Mouse (Mus musculus) G1E (cell line): Measurements from ENCODE around the gene Upk1a. TPM values are rescaled to one million over a fixed set of nuclear protein-coding genes. Genes with fewer than 3 reads are reported as not detected.
A peak's percentile ranks its signal among the peaks of the same experiment; 100 is the strongest.

ENCODE experiments used
- ATAC-seq: 2 replicates; pipeline ENCODE4 v1.8.0; 2016; ENCODE audit warnings: mild to moderate bottlenecking; ENCODE audit not compliant: insufficient number of reproducible peaks, poor library complexity, low FRiP score, severe bottlenecking; ENCODE audit errors: extremely low read depth
- DNase-seq: peaks from one replicate; pipeline ENCODE4 v3.0.0; 2012; ENCODE audit warnings: low spot score
- H3K27me3 ChIP-seq: 2 replicates; pipeline ENCODE4 v1.6.1; 2012; ENCODE audit warnings: mild to moderate bottlenecking, low read length, inconsistent platforms; ENCODE audit not compliant: insufficient read depth
- H3K36me3 ChIP-seq: replicated peaks from 2 replicates; pipeline ENCODE3; 2012; ENCODE audit warnings: mild to moderate bottlenecking, inconsistent platforms
- H3K4me1 ChIP-seq: 2 replicates; pipeline ENCODE4 v1.6.1; 2012; ENCODE audit warnings: low read depth, low read length, inconsistent platforms, mixed read lengths; ENCODE audit not compliant: insufficient read depth
- H3K4me3 ChIP-seq: 2 replicates; pipeline ENCODE4 v1.5.1; 2012; ENCODE audit warnings: low read depth, mild to moderate bottlenecking, inconsistent platforms, low read length, moderate library complexity, mixed read lengths
- H3K9me3 ChIP-seq: replicated peaks from 2 replicates; pipeline ENCODE4 v1.6.1; 2012; ENCODE audit warnings: inconsistent platforms
- CTCF ChIP-seq: IDR thresholded peaks from 2 replicates; pipeline ENCODE4 v1.5.1; 2012; ENCODE audit warnings: low read depth, low read length, inconsistent platforms, mixed read lengths
- GATA1 ChIP-seq: IDR thresholded peaks from 2 replicates; pipeline ENCODE4 v1.6.1; 2012; ENCODE audit warnings: borderline replicate concordance, low read length, inconsistent platforms, mixed read lengths
- GATA2 ChIP-seq: IDR thresholded peaks from 2 replicates; pipeline ENCODE4 v1.6.1; 2012; ENCODE audit warnings: low read depth, low read length, inconsistent platforms, borderline replicate concordance
- POLR2AphosphoS5 ChIP-seq: IDR thresholded peaks from 2 replicates; pipeline ENCODE4 v1.6.1; 2012; ENCODE audit warnings: low read depth, low read length, inconsistent platforms; ENCODE audit not compliant: insufficient replicate concordance
- TAL1 ChIP-seq: conservative IDR thresholded peaks from 2 replicates; pipeline ENCODE4 v1.6.1; 2012; ENCODE audit warnings: low read depth, low read length, inconsistent platforms, mixed read lengths
- polyA plus RNA-seq: library from polyadenylated mRNA; stranded (reverse); fragments of >175 nt; gene quantifications from 2 replicates; pipeline ENCODE4 v1.2.3, GENCODE M21; 2012
- total RNA-seq, 2 experiments: library from RNA; stranded (forward) in 1 of 2; stranded (reverse) in 1 of 2; fragments of 200-1000 nt in 1 of 2; fragments of >200 nt in 1 of 2; fragmentation: Nextera tagmentation in 1 of 2; gene quantifications; 2 replicates each; pipeline ENCODE4 v1.2.3; 2014 to 2017

The Upk1a gene
- total and polyA plus RNA-seq, 3 experiments = 0.82 to 15.0 (median 1.4) TPM

- DNase-seq = no peak
- H3K36me3 ChIP-seq = peaks cover 79% of the 10 kb centered on the region
- TF ChIP-seq TAL1 (no peak), GATA2 (no peak)
- H3K27me3 ChIP-seq = no peaks in the 10 kb centered on the region
- no peak overlapping the region for H3K4me3 ChIP-seq
- peaks cover 68% of the 10 kb centered on the region for H3K4me1 ChIP-seq
- no peaks in the 10 kb centered on the region for H3K9me3 ChIP-seq
- no peak for ATAC-seq
Measured at GRCm38 (mm10) chr7:30584339-30584738, 28.3 kb downstream of the Upk1a start.

GRCm38 (mm10) chr7:30581547-30581946 is 31.1 kb downstream of the Upk1a start:
- Histone ChIP-seq H3K4me1 (peaks cover 52% of the 10 kb centered on the region), H3K27me3 (no peaks in the 10 kb centered on the region), H3K36me3 (peaks cover 99% of the 10 kb centered on the region), H3K9me3 (no peaks in the 10 kb centered on the region), H3K4me3 (0 out of 2 replicates have a peak overlapping the region, but pooled peaks have one; percentile 10)
- TF ChIP-seq GATA1 = no peak
- no peak for TF ChIP-seq CTCF
- no peak for TF ChIP-seq POLR2AphosphoS5
- TF ChIP-seq GATA2 = no peak
- no peak for TF ChIP-seq TAL1
- DNase-seq (no peak), ATAC-seq (no peak)

- ATAC-seq (no peak), DNase-seq (no peak)
- peaks cover 99% of the 10 kb centered on the region for H3K36me3 ChIP-seq
- H3K4me1 ChIP-seq = peaks cover 41% of the 10 kb centered on the region
- H3K4me3 ChIP-seq = no peak overlapping the region
- no peaks in the 10 kb centered on the region for H3K9me3 ChIP-seq
- H3K27me3 ChIP-seq = no peaks in the 10 kb centered on the region
- TF ChIP-seq CTCF (no peak), POLR2AphosphoS5 (no peak), GATA1 (no peak), TAL1 (no peak), GATA2 (no peak)
Measured at GRCm38 (mm10) chr7:30579950-30580349, 32.7 kb downstream of the Upk1a start.

GRCm38 (mm10) chr7:30572969-30573368 is 39.7 kb downstream of the Upk1a start:
- DNase-seq = no peak
- peaks cover 100% of the 10 kb centered on the region for H3K36me3 ChIP-seq
- H3K4me3 ChIP-seq = no peak overlapping the region
- no peaks in the 10 kb centered on the region for H3K27me3 ChIP-seq
- H3K9me3 ChIP-seq = no peaks in the 10 kb centered on the region
- ATAC-seq = no peak
- peaks cover 28% of the 10 kb centered on the region for H3K4me1 ChIP-seq
- TF ChIP-seq CTCF = no peak
- TF ChIP-seq TAL1 = no peak
- TF ChIP-seq POLR2AphosphoS5 = no peak
- TF ChIP-seq GATA2 = no peak
- no peak for TF ChIP-seq GATA1

GRCm38 (mm10) chr7:30572389-30572788 is 40.3 kb downstream of the Upk1a start:
- H3K36me3 ChIP-seq = peaks cover 99% of the 10 kb centered on the region
- no peak for TF ChIP-seq GATA2
- H3K9me3 ChIP-seq = no peaks in the 10 kb centered on the region
- DNase-seq (no peak), ATAC-seq (no peak)
- peaks cover 31% of the 10 kb centered on the region for H3K4me1 ChIP-seq
- no peaks in the 10 kb centered on the region for H3K27me3 ChIP-seq
- no peak overlapping the region for H3K4me3 ChIP-seq

- peaks cover 50% of the 10 kb centered on the region for H3K4me1 ChIP-seq
- peaks cover 87% of the 10 kb centered on the region for H3K36me3 ChIP-seq
- ATAC-seq (no peak), DNase-seq (no peak)
- no peak overlapping the region for H3K4me3 ChIP-seq
- no peaks in the 10 kb centered on the region for H3K9me3 ChIP-seq
- H3K27me3 ChIP-seq = no peaks in the 10 kb centered on the region
- TF ChIP-seq POLR2AphosphoS5 (no peak), TAL1 (no peak), GATA2 (no peak), CTCF (no peak), GATA1 (no peak)
Measured at GRCm38 (mm10) chr7:30567555-30567954, 45.1 kb downstream of the Upk1a start.

- H3K27me3 ChIP-seq = no peaks in the 10 kb centered on the region
- 0 out of 2 replicates have a peak overlapping the region, but pooled peaks have one; percentile 8 for H3K4me3 ChIP-seq
- DNase-seq (no peak), ATAC-seq (no peak)
- TF ChIP-seq TAL1 = no peak
- H3K4me1 ChIP-seq = peaks cover 46% of the 10 kb centered on the region
- no peaks in the 10 kb centered on the region for H3K9me3 ChIP-seq
- peaks cover 77% of the 10 kb centered on the region for H3K36me3 ChIP-seq
Measured at GRCm38 (mm10) chr7:30566033-30566432, 46.6 kb downstream of the Upk1a start.
